11 mouse cellular contexts compared by ENCODE assay signal in genomic region chr3:104303577-104303976, GRCm38 (mm10).
A peak's percentile ranks its signal among the peaks of the same experiment; 100 is the strongest.
DNase-seq lines count a peak whose midpoint lies in the region; ATAC-seq lines count a peak whose summit lies in the region.
"Had no signal": no experiment of that assay in that cellular context is flagged by ENCODE, and none has a peak within 500 bp of the region (broad histone marks: within the 10 kb centered on the region; RNA-seq: fewer than 3 reads in every experiment).

No protein-coding gene starts in this region.

- DNase-seq in heart, adult 11 months: peak; percentile 94
- peak; percentile 14 for DNase-seq in retina, postnatal 1 day
- DNase-seq in retina, embryonic 14.5 days (ENCODE audit: low spot score): no peak
- peak; percentile 58 to 69 for DNase-seq in heart, postnatal 10 days
- peak; percentile 21 for DNase-seq in skeletal muscle tissue, adult 2 months (ENCODE audit: low read depth, low spot score)
- DNase-seq in spleen, adult 18-20 months: no peak
- DNase-seq: liver, postnatal 0 days had no signal

- 80% methylated on average over 7 of the region's 7 CpGs for WGBS in heart, embryonic 11.5 days (ENCODE audit: insufficient replicate concordance)

- no peak for ATAC-seq in heart, embryonic 11.5 days (replicated peaks; ENCODE audit: insufficient number of reproducible peaks, low FRiP score, low TSS enrichment)
- ATAC-seq: forebrain, embryonic 13.5 days; intestine, postnatal 0 days; liver, postnatal 0 days had no signal

- H3K4me3 ChIP-seq in heart, embryonic 11.5 days (ENCODE audit: low read depth, low read length): no peak overlapping the region
- H3K4me3 ChIP-seq: forebrain, embryonic 13.5 days; midbrain, embryonic 10.5 days had no signal

- intact Hi-C loops in heart, postnatal 10 days (cut with DNase I): loop anchor here (5.0 kb wide), 1 partner anchor 81 kb away; the partner anchor contains the start of gene Magi3

- H3K4me2 ChIP-seq in heart, embryonic 11.5 days: no peak overlapping the region
- H3K4me2 ChIP-seq: forebrain, embryonic 13.5 days had no signal

- no peaks in the 10 kb centered on the region for H3K9me3 ChIP-seq in heart, embryonic 11.5 days (replicated peaks; ENCODE audit: control insufficient read depth, low read length)
- H3K9me3 ChIP-seq: forebrain, embryonic 13.5 days; midbrain, embryonic 10.5 days had no signal

- no peaks in the 10 kb centered on the region for H3K27me3 ChIP-seq in heart, embryonic 11.5 days (ENCODE audit: control insufficient read depth, insufficient read depth, low read length)
- H3K27me3 ChIP-seq: forebrain, embryonic 13.5 days had no signal

- H3K27ac ChIP-seq in heart, embryonic 11.5 days (ENCODE audit: low read depth, low read length): no peak overlapping the region
- H3K27ac ChIP-seq: forebrain, embryonic 13.5 days; midbrain, embryonic 10.5 days had no signal

- peaks cover 18% of the 10 kb centered on the region for H3K4me1 ChIP-seq in heart, embryonic 11.5 days (ENCODE audit: control insufficient read depth, insufficient read depth, low read length)

- H3K36me3 ChIP-seq in heart, embryonic 11.5 days (ENCODE audit: control insufficient read depth, insufficient read depth, low read length): no peaks in the 10 kb centered on the region
- H3K36me3 ChIP-seq: midbrain, embryonic 10.5 days had no signal

- no peak overlapping the region for H3K9ac ChIP-seq in heart, embryonic 11.5 days (ENCODE audit: low read depth, low read length)
- H3K9ac ChIP-seq: forebrain, embryonic 13.5 days; liver, postnatal 0 days had no signal

Comparison
In these comparisons a context has a peak if more than half of its experiments do, and no peak if none do; other contexts are left out.
1. DNase-seq: peak in heart, adult 11 months (single experiment), retina, postnatal 1 day (single experiment), heart, postnatal 10 days (2 of 2) and skeletal muscle tissue, adult 2 months (single experiment); none in retina, embryonic 14.5 days (single experiment) and spleen, adult 18-20 months (0 of 2).